ENCODE assay signal across 8 mouse cellular contexts in genomic region chr11:97662893-97663527, GRCm38 (mm10). TPM values are rescaled to one million over a fixed set of nuclear protein-coding genes. Genes with fewer than 3 reads are reported as not detected.
DNase-seq lines count a peak whose midpoint lies in the region; ATAC-seq lines count a peak whose summit lies in the region.

Gene Mllt6, plus strand, starts transcription at chr11:97663414.

- H3K4me1 ChIP-seq in hindbrain, embryonic 12.5 days = peaks cover 36% of the 10 kb centered on the region

- peaks cover 29% of the 10 kb centered on the region for H3K36me3 ChIP-seq in hindbrain, embryonic 12.5 days

- H3K27me3 ChIP-seq in hindbrain, embryonic 12.5 days = peaks cover 19% of the 10 kb centered on the region

- WGBS in hindbrain, embryonic 12.5 days = under 1% methylated on average over 26 of the region's 76 CpGs

- H3K4me2 ChIP-seq in hindbrain, embryonic 12.5 days (replicated peaks) = peak within 1 kb of the TSS; percentile 82

- peak within 1 kb of the TSS; percentile 91 for H3K27ac ChIP-seq in hindbrain, embryonic 12.5 days

- peak; percentile 90 for DNase-seq in Muller cell, postnatal 12 days (ENCODE audit: inconsistent ontology term)
- DNase-seq in cerebellum, adult 11-12 months = peak; percentile 78
- peak in 1 of 2 experiments; percentile 77 for DNase-seq in frontal cortex, adult 2 months (ENCODE audit: extremely low spot score in 1 of 2, low spot score in 1 of 2)
- DNase-seq in layer of hippocampus, postnatal 14 days (ENCODE audit: low spot score in 2 of 2) = peak; percentile 59 to 73
- DNase-seq in lung, postnatal 25 days (ENCODE audit: low spot score) = peak; percentile 75
- DNase-seq in right cerebral cortex, adult 18-20 months = peak; percentile 78
- DNase-seq in urinary bladder, postnatal 36 days (ENCODE audit: low spot score in 2 of 2) = peak; percentile 59 to 72

- no peaks in the 10 kb centered on the region for H3K9me3 ChIP-seq in hindbrain, embryonic 12.5 days (replicated peaks)

- peak within 1 kb of the TSS; percentile 94 for H3K9ac ChIP-seq in hindbrain, embryonic 12.5 days

- peak; percentile 54 for ATAC-seq in hindbrain, embryonic 12.5 days (ENCODE audit: low FRiP score)

- H3K4me3 ChIP-seq in hindbrain, embryonic 12.5 days = peak within 1 kb of the TSS; percentile 94

RNA-seq across cellular contexts. Expression of gene Mllt6, which starts in this region (rescaled TPM):
- polyA plus RNA-seq in frontal cortex, adult 2 months (2012; rRNA removed) = 74.9 and 84.0 TPM in 2 replicates
- polyA plus RNA-seq in hindbrain, embryonic 12.5 days (2016; fragmentation: Nextera tagmentation; extraction: Ambion mirVana) = 2.9 and 3.5 TPM in 2 replicates
- total RNA-seq in layer of hippocampus, postnatal 14 days (2021) = 10 to 100 TPM; 72.8 to 83.8 TPM

Comparison
In these comparisons a context has a peak if more than half of its experiments do, and no peak if none do; other contexts are left out.
1. RNA of gene Mllt6 (polyA plus RNA-seq): 74.9 to 84.0 TPM in frontal cortex, adult 2 months; 2.9 to 3.5 TPM in hindbrain, embryonic 12.5 days; every median in the first group is over 10 times any median in the second.